23 mouse cellular contexts compared by ENCODE assay signal in genomic region chrX:144986980-144987379, GRCm38 (mm10).
DNase-seq lines count a peak whose midpoint lies in the region; ATAC-seq and TF ChIP-seq lines count a peak whose summit lies in the region.
"Had no signal": no experiment of that assay in that cellular context is flagged by ENCODE, and none has a peak within 500 bp of the region (broad histone marks: within the 10 kb centered on the region; RNA-seq: fewer than 3 reads in every experiment).

No protein-coding gene starts in this region.

- no peak overlapping the region for H3K4me2 ChIP-seq in forebrain, postnatal 0 days (ENCODE audit: low read depth)
- H3K4me2 ChIP-seq in forebrain, embryonic 16.5 days (ENCODE audit: low read length), result no peak overlapping the region
- H3K4me2 ChIP-seq in liver, embryonic 11.5 days, result no peak overlapping the region
- H3K4me2 ChIP-seq: embryonic facial prominence, embryonic 15.5 days; hindbrain, embryonic 12.5 days; limb, embryonic 13.5 days; lung, embryonic 15.5 days; midbrain, embryonic 12.5 days had no signal

- no peaks in the 10 kb centered on the region for H3K36me3 ChIP-seq in forebrain, postnatal 0 days (ENCODE audit: insufficient read depth)
- no peaks in the 10 kb centered on the region for H3K36me3 ChIP-seq in forebrain, embryonic 16.5 days (ENCODE audit: control insufficient read depth, insufficient read depth)
- H3K36me3 ChIP-seq in liver, embryonic 11.5 days (ENCODE audit: control insufficient read depth, insufficient read depth, low read length), result no peaks in the 10 kb centered on the region
- H3K36me3 ChIP-seq: embryonic facial prominence, embryonic 15.5 days; G1E; hindbrain, embryonic 12.5 days; limb, embryonic 13.5 days; lung, embryonic 15.5 days; midbrain, embryonic 12.5 days had no signal

- no peaks in the 10 kb centered on the region for H3K9me3 ChIP-seq in forebrain, postnatal 0 days (ENCODE audit: low read length)
- H3K9me3 ChIP-seq in forebrain, embryonic 16.5 days (ENCODE audit: control insufficient read depth, low read length), result no peaks in the 10 kb centered on the region
- H3K9me3 ChIP-seq in liver, embryonic 11.5 days (ENCODE audit: control insufficient read depth, low read length), result no peaks in the 10 kb centered on the region
- H3K9me3 ChIP-seq: embryonic facial prominence, embryonic 15.5 days; G1E; hindbrain, embryonic 12.5 days; limb, embryonic 13.5 days; lung, embryonic 15.5 days; midbrain, embryonic 12.5 days had no signal

- TF ChIP-seq CTCF in forebrain, postnatal 0 days (IDR thresholded peaks at IDR 0.05; ENCODE audit: low read depth), result no peak

- no peak for ATAC-seq in forebrain, postnatal 0 days
- ATAC-seq in forebrain, embryonic 16.5 days, result no peak
- ATAC-seq in liver, embryonic 11.5 days (replicated peaks; ENCODE audit: low FRiP score), result peak; percentile 76
- 0 out of 2 replicates have a peak, but pooled peaks have one; percentile 18 for ATAC-seq in common myeloid progenitor, adult 5-6 weeks (replicated peaks; ENCODE audit: low read depth, poor library complexity, severe bottlenecking)
- ATAC-seq in megakaryocyte progenitor cell, adult 5-6 weeks (replicated peaks; ENCODE audit: poor library complexity), result peak; percentile 70
- ATAC-seq: inflammation-experienced regulatory T-cells, adult 6 months had no signal

- no peaks in the 10 kb centered on the region for H3K27me3 ChIP-seq in forebrain, postnatal 0 days (ENCODE audit: insufficient read depth, low read length)
- no peaks in the 10 kb centered on the region for H3K27me3 ChIP-seq in forebrain, embryonic 16.5 days (replicated peaks; ENCODE audit: control insufficient read depth, insufficient read depth, low read length)
- no peaks in the 10 kb centered on the region for H3K27me3 ChIP-seq in liver, embryonic 11.5 days (replicated peaks; ENCODE audit: control insufficient read depth, insufficient read depth, low read length)
- H3K27me3 ChIP-seq: embryonic facial prominence, embryonic 15.5 days; hindbrain, embryonic 12.5 days; limb, embryonic 13.5 days; lung, embryonic 15.5 days; midbrain, embryonic 12.5 days had no signal

- H3K27ac ChIP-seq in forebrain, postnatal 0 days (ENCODE audit: low read depth, low read length), result no peak overlapping the region
- H3K27ac ChIP-seq in forebrain, embryonic 16.5 days (ENCODE audit: low read length), result no peak overlapping the region
- no peak overlapping the region for H3K27ac ChIP-seq in liver, embryonic 11.5 days (ENCODE audit: low read depth, low read length)
- H3K27ac ChIP-seq: embryonic facial prominence, embryonic 15.5 days; hindbrain, embryonic 12.5 days; limb, embryonic 13.5 days; lung, embryonic 15.5 days; macrophage; midbrain, embryonic 12.5 days had no signal

- 73% methylated on average over 2 of the region's 2 CpGs for WGBS in forebrain, postnatal 0 days
- WGBS in forebrain, embryonic 16.5 days, result 65% methylated on average over 2 of the region's 2 CpGs
- 28% methylated on average over 2 of the region's 2 CpGs for WGBS in liver, embryonic 11.5 days

- no peak overlapping the region for H3K4me3 ChIP-seq in forebrain, postnatal 0 days (ENCODE audit: low read depth, low read length)
- H3K4me3 ChIP-seq in forebrain, embryonic 16.5 days (replicated peaks; ENCODE audit: low read length), result no peak overlapping the region
- H3K4me3 ChIP-seq in liver, embryonic 11.5 days (ENCODE audit: low read depth, low read length), result no peak overlapping the region
- H3K4me3 ChIP-seq: embryonic facial prominence, embryonic 15.5 days; hindbrain, embryonic 12.5 days; limb, embryonic 13.5 days; lung, embryonic 15.5 days; midbrain, embryonic 12.5 days had no signal

- H3K9ac ChIP-seq in forebrain, postnatal 0 days, result no peak overlapping the region
- H3K9ac ChIP-seq in forebrain, embryonic 16.5 days (replicated peaks; ENCODE audit: low read depth, low read length), result no peak overlapping the region
- no peak overlapping the region for H3K9ac ChIP-seq in liver, embryonic 11.5 days (ENCODE audit: low read depth, low read length)
- H3K9ac ChIP-seq: embryonic facial prominence, embryonic 15.5 days; hindbrain, embryonic 12.5 days; limb, embryonic 13.5 days; lung, embryonic 15.5 days; midbrain, embryonic 12.5 days had no signal

- DNase-seq in forebrain, postnatal 0 days, result peak; percentile 4
- DNase-seq in liver, embryonic 11.5 days (ENCODE audit: low spot score), result no peak
- no peak for DNase-seq in liver
- no peak for DNase-seq in lung, postnatal 14 days
- DNase-seq in cerebellum, adult 18-20 months, result no peak
- DNase-seq: adrenal gland, postnatal 36 days; cerebellum, adult 9-10 months; embryo, embryonic 11 days; gastrocnemius, postnatal 14 days; heart, postnatal 14 days; kidney, adult 2 months; kidney, postnatal 10 days had no signal

- H3K4me1 ChIP-seq in forebrain, postnatal 0 days (ENCODE audit: insufficient read depth), result no peaks in the 10 kb centered on the region
- H3K4me1 ChIP-seq in forebrain, embryonic 16.5 days (replicated peaks; ENCODE audit: control insufficient read depth, insufficient read depth, low read length), result no peaks in the 10 kb centered on the region
- no peaks in the 10 kb centered on the region for H3K4me1 ChIP-seq in liver, embryonic 11.5 days (replicated peaks; ENCODE audit: control insufficient read depth, insufficient read depth, low read length)
- H3K4me1 ChIP-seq: embryonic facial prominence, embryonic 15.5 days; hindbrain, embryonic 12.5 days; limb, embryonic 13.5 days; lung, embryonic 15.5 days; midbrain, embryonic 12.5 days had no signal

Comparison
In these comparisons a context has a peak if more than half of its experiments do, and no peak if none do; other contexts are left out.
1. ATAC-seq: peak in liver, embryonic 11.5 days (single experiment), common myeloid progenitor, adult 5-6 weeks (single experiment) and megakaryocyte progenitor cell, adult 5-6 weeks (single experiment); none in forebrain, postnatal 0 days (single experiment) and forebrain, embryonic 16.5 days (single experiment).